Mouse (Mus musculus): ENCODE data around the gene Parvb.

DNA sequence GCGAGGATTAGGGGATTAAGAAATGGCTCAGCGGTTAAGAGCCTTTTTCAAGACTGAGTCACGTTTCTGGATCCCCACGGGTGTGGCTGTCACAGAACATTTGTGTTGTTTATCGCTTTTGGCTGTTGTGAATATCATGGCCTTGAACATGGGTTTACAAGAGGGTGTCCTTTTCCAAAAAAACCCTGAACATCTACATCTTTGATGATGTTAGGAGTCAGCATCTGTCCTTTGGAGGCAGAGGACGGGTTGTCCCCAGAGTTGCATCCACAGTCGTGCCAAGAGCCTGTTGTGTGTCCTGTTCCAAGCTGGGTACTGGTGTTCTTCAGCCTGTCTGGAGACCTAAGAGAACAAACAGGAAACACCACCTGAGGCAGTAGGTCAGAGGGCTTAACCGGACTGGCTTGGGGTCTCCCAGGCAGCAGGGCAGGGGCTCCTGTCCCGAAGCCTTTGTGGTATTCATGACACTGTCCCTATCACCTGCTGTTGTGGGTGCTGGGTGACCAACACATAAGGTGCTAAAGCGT, 37.3 kb downstream of the Parvb start:
- TF ChIP-seq GATA2 (IDR thresholded peaks at IDR 0.05; ENCODE audit: borderline replicate concordance, low read depth, low read length) (no peak), CTCF (IDR thresholded peaks at IDR 0.05; ENCODE audit: low read depth, low read length) (no peak)

All from G1E (cell line).